In genomic region chr4:123292390-123292789, GRCm38 (mm10) we compare ENCODE assay signal across 22 mouse cellular contexts. TPM values are rescaled to one million over a fixed set of nuclear protein-coding genes. Genes with fewer than 3 reads are reported as not detected.
"Had no signal": no experiment of that assay in that cellular context is flagged by ENCODE, and none has a peak within 500 bp of the region (broad histone marks: within the 10 kb centered on the region; RNA-seq: fewer than 3 reads in every experiment).

No protein-coding gene starts in this region.

- H3K27ac ChIP-seq: neural tube, embryonic 13.5 days; neural tube, embryonic 15.5 days; stomach, embryonic 15.5 days; stomach, postnatal 0 days had no signal

- H3K4me3 ChIP-seq: neural tube, embryonic 13.5 days; neural tube, embryonic 15.5 days; stomach, embryonic 15.5 days had no signal

- H3K4me1 ChIP-seq: neural tube, embryonic 13.5 days; neural tube, embryonic 15.5 days; stomach, embryonic 15.5 days had no signal

- DNase-seq: retina, postnatal 1 day; right cerebral cortex, adult 18-20 months; right cerebral cortex, postnatal 14 days; right cerebral cortex, postnatal 25 days; right cerebral cortex, postnatal 4 days; spleen, adult 18-20 months; thymus, adult 18-20 months; thymus, adult 2 months; thymus, postnatal 14 days; thymus, postnatal 25 days; thymus, postnatal 36 days; thymus, postnatal 4 days had no signal

- H3K27me3 ChIP-seq: neural tube, embryonic 13.5 days; neural tube, embryonic 15.5 days; stomach, embryonic 15.5 days had no signal

- H3K9me3 ChIP-seq: neural tube, embryonic 13.5 days; neural tube, embryonic 15.5 days; stomach, embryonic 15.5 days had no signal

RNA-seq across cellular contexts. Expression of gene Oxct2a, which starts 31.0 kb away (rescaled TPM):
- total RNA-seq: neutrophil, adult 5-6 weeks had no signal
- polyA plus RNA-seq: neural tube, embryonic 13.5 days; neural tube, embryonic 14.5 days; stomach, embryonic 14.5 days; stomach, embryonic 15.5 days; stomach, embryonic 16.5 days; stomach, postnatal 0 days; thymus, postnatal 0 days; urinary bladder, adult 2 months had no signal

RNA-seq across cellular contexts. Expression of gene Bmp8a, which starts 50.7 kb away (rescaled TPM):
- total RNA-seq: neutrophil, adult 5-6 weeks had no signal
- polyA plus RNA-seq: stomach, embryonic 14.5 days had no signal

RNA-seq across cellular contexts. Expression of gene Heyl, which starts 59.0 kb away (rescaled TPM):
- total RNA-seq: neutrophil, adult 5-6 weeks had no signal
